Mouse (Mus musculus) erythroblast, embryonic 14.5 days (primary cell): Measurements from ENCODE around the gene Slc39a5.

ENCODE experiments used
- GATA1 ChIP-seq: IDR thresholded peaks from 2 replicates; pipeline ENCODE4 v1.6.1; 2012; ENCODE audit warnings: low read length, inconsistent platforms, mixed read lengths
- TAL1 ChIP-seq: IDR thresholded peaks from 3 replicates; pipeline ENCODE4 v1.6.1; 2012; ENCODE audit warnings: low read length, inconsistent platforms, mixed read lengths

GRCm38 (mm10) chr10:128377940-128378448 is 23.0 kb downstream of the Slc39a5 start:
- no peak for TF ChIP-seq GATA1
- no peak for TF ChIP-seq TAL1
